Mouse (Mus musculus): Measurements from ENCODE around the gene Il6st. TPM values are rescaled to one million over a fixed set of nuclear protein-coding genes. Genes with fewer than 3 reads are reported as not detected.

Il6st gene
- polyA plus RNA-seq, 1 experiment, result 33.6 TPM

- Histone ChIP-seq H3K4me1 (ENCODE audit: control insufficient read depth, insufficient read depth, low read length) (no peaks in the 10 kb centered on the region), H3K27ac (ENCODE audit: insufficient read depth, low read depth, low read length) (no peak overlapping the region), H3K27me3 (replicated peaks; ENCODE audit: control insufficient read depth, insufficient read depth, low read length) (no peaks in the 10 kb centered on the region), H3K4me3 (ENCODE audit: insufficient read depth, low read depth, low read length) (no peak overlapping the region), H3K36me3 (ENCODE audit: control insufficient read depth, insufficient read depth, low read length) (peaks cover 5% of the 10 kb centered on the region)
- TF ChIP-seq CTCF (conservative IDR thresholded peaks at IDR 0.05; ENCODE audit: insufficient read depth, insufficient read length, low read depth, low read length), result peak; percentile 99
- TF ChIP-seq POLR2A (IDR thresholded peaks at IDR 0.05; ENCODE audit: low read depth, low read length), result no peak
- DNase-seq, result peak; percentile 65
- WGBS, result 24% methylated on average over 4 of the region's 4 CpGs
These were observed 45.6 kb downstream of the Il6st start for GRCm38 (mm10) chr13:112509465-112509864.

- Histone ChIP-seq H3K27me3 (replicated peaks; ENCODE audit: control insufficient read depth, insufficient read depth, low read length) (no peaks in the 10 kb centered on the region), H3K27ac (ENCODE audit: insufficient read depth, low read depth, low read length) (no peak overlapping the region), H3K4me1 (ENCODE audit: control insufficient read depth, insufficient read depth, low read length) (no peaks in the 10 kb centered on the region), H3K36me3 (ENCODE audit: control insufficient read depth, insufficient read depth, low read length) (0 out of 2 replicates have a peak, but pooled peaks cover 2% of the 10 kb centered on the region), H3K4me3 (ENCODE audit: insufficient read depth, low read depth, low read length) (no peak overlapping the region)
- TF ChIP-seq POLR2A (IDR thresholded peaks at IDR 0.05; ENCODE audit: low read depth, low read length) (no peak), CTCF (conservative IDR thresholded peaks at IDR 0.05; ENCODE audit: insufficient read depth, insufficient read length, low read depth, low read length) (no peak)
- no peak for DNase-seq
- 84% methylated on average over 19 of the region's 19 CpGs for WGBS
These were observed 46.8 kb downstream of the Il6st start for GRCm38 (mm10) chr13:112510437-112511212.

GRCm38 (mm10) chr13:112511261-112511660, 47.4 kb downstream of the Il6st start:
- Histone ChIP-seq H3K4me1 (ENCODE audit: control insufficient read depth, insufficient read depth, low read length) (no peaks in the 10 kb centered on the region), H3K36me3 (ENCODE audit: control insufficient read depth, insufficient read depth, low read length) (no peaks in the 10 kb centered on the region), H3K4me3 (ENCODE audit: insufficient read depth, low read depth, low read length) (no peak overlapping the region), H3K27me3 (replicated peaks; ENCODE audit: control insufficient read depth, insufficient read depth, low read length) (no peaks in the 10 kb centered on the region), H3K27ac (ENCODE audit: insufficient read depth, low read depth, low read length) (no peak overlapping the region)
- TF ChIP-seq POLR2A (IDR thresholded peaks at IDR 0.05; ENCODE audit: low read depth, low read length), result no peak
- no peak for TF ChIP-seq CTCF (conservative IDR thresholded peaks at IDR 0.05; ENCODE audit: insufficient read depth, insufficient read length, low read depth, low read length)
- WGBS, result 58% methylated on average over 11 of the region's 11 CpGs
- DNase-seq, result peak; percentile 25

- TF ChIP-seq CTCF (conservative IDR thresholded peaks at IDR 0.05; ENCODE audit: insufficient read depth, insufficient read length, low read depth, low read length) (no peak), POLR2A (IDR thresholded peaks at IDR 0.05; ENCODE audit: low read depth, low read length) (no peak)
These were observed 47.9 kb downstream of the Il6st start for GRCm38 (mm10) chr13:112511810-112512209.

GRCm38 (mm10) chr13:112512824-112513223, 49.0 kb downstream of the Il6st start:
- no peak for DNase-seq
- H3K4me3 ChIP-seq (ENCODE audit: insufficient read depth, low read depth, low read length), result no peak overlapping the region
- WGBS, result 52% methylated on average over 5 of the region's 5 CpGs
- H3K27ac ChIP-seq (ENCODE audit: insufficient read depth, low read depth, low read length), result no peak overlapping the region
- no peaks in the 10 kb centered on the region for H3K4me1 ChIP-seq (ENCODE audit: control insufficient read depth, insufficient read depth, low read length)
- TF ChIP-seq CTCF (conservative IDR thresholded peaks at IDR 0.05; ENCODE audit: insufficient read depth, insufficient read length, low read depth, low read length), result no peak
- TF ChIP-seq POLR2A (IDR thresholded peaks at IDR 0.05; ENCODE audit: low read depth, low read length), result no peak
- H3K36me3 ChIP-seq (ENCODE audit: control insufficient read depth, insufficient read depth, low read length), result no peaks in the 10 kb centered on the region
- H3K27me3 ChIP-seq (replicated peaks; ENCODE audit: control insufficient read depth, insufficient read depth, low read length), result no peaks in the 10 kb centered on the region

More at GRCm38 (mm10) chr13:112511810-112512209, 47.9 kb downstream of the Il6st start:
- H3K27me3 ChIP-seq (replicated peaks; ENCODE audit: control insufficient read depth, insufficient read depth, low read length), result no peaks in the 10 kb centered on the region
- no peak for DNase-seq
- H3K36me3 ChIP-seq (ENCODE audit: control insufficient read depth, insufficient read depth, low read length), result no peaks in the 10 kb centered on the region
- no peak overlapping the region for H3K4me3 ChIP-seq (ENCODE audit: insufficient read depth, low read depth, low read length)
- no peak overlapping the region for H3K27ac ChIP-seq (ENCODE audit: insufficient read depth, low read depth, low read length)
- H3K4me1 ChIP-seq (ENCODE audit: control insufficient read depth, insufficient read depth, low read length), result no peaks in the 10 kb centered on the region
- WGBS, result 64% methylated on average over 7 of the region's 7 CpGs

DNA sequence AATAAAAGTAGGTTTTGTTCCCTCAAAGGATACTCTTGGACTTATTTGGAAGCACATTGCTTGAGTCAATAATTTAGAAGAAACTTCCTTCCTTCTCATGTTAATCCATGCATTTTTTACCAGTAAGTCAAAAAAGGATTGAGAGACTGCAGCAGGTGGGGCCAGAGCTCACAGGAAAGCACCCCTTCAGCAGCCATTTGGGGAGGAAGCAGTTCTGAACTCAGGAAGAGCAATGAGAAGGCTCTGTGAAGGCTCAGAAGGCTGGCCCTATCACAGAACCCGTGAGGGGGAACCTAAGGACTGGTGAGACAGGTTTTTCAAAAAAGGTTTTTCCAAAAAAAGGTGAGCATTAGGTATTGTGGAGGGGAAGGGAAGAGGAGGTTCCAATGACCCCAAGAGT, 50.7 kb downstream of the Il6st start:
- Histone ChIP-seq H3K4me3 (ENCODE audit: insufficient read depth, low read depth, low read length) (no peak overlapping the region), H3K27me3 (replicated peaks; ENCODE audit: control insufficient read depth, insufficient read depth, low read length) (no peaks in the 10 kb centered on the region), H3K36me3 (ENCODE audit: control insufficient read depth, insufficient read depth, low read length) (no peaks in the 10 kb centered on the region), H3K27ac (ENCODE audit: insufficient read depth, low read depth, low read length) (no peak overlapping the region), H3K4me1 (ENCODE audit: control insufficient read depth, insufficient read depth, low read length) (no peaks in the 10 kb centered on the region)
- 68% methylated on average over 1 of the region's 1 CpGs for WGBS
- no peak for TF ChIP-seq CTCF (conservative IDR thresholded peaks at IDR 0.05; ENCODE audit: insufficient read depth, insufficient read length, low read depth, low read length)
- TF ChIP-seq POLR2A (IDR thresholded peaks at IDR 0.05; ENCODE audit: low read depth, low read length), result no peak
- no peak for DNase-seq

DNA sequence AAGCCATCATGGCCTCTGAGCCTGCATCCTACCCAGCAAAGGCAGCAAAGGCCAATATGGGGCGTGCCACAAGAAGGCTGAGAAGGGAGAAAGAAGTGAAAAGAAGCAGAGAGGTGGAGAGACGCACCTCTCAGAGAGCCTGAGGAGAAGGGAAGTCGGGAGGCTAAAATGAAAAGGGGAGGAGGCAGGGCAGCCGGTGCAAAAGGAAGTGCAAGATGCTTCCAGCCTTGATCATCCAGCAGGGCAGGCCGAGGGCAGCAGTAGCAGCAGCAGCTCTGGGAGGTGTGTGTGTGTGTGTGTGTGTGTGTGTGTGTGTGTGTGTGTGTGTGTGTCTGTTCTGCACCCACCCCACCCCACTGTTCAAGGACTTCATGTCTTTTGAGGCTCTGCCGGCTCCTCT, 58.4 kb downstream of the Il6st start:
- H3K27ac ChIP-seq (ENCODE audit: insufficient read depth, low read depth, low read length), result no peak overlapping the region
- DNase-seq, result no peak
- no peaks in the 10 kb centered on the region for H3K27me3 ChIP-seq (replicated peaks; ENCODE audit: control insufficient read depth, insufficient read depth, low read length)
- H3K4me1 ChIP-seq (ENCODE audit: control insufficient read depth, insufficient read depth, low read length), result peaks cover 4% of the 10 kb centered on the region
- TF ChIP-seq POLR2A (IDR thresholded peaks at IDR 0.05; ENCODE audit: low read depth, low read length) (no peak), CTCF (conservative IDR thresholded peaks at IDR 0.05; ENCODE audit: insufficient read depth, insufficient read length, low read depth, low read length) (no peak)
- no peak overlapping the region for H3K4me3 ChIP-seq (ENCODE audit: insufficient read depth, low read depth, low read length)
- WGBS, result 71% methylated on average over 6 of the region's 6 CpGs
- no peaks in the 10 kb centered on the region for H3K36me3 ChIP-seq (ENCODE audit: control insufficient read depth, insufficient read depth, low read length)
